Mouse (Mus musculus) liver, postnatal 0 days (tissue): ENCODE results near the gene Cbx6.

Source experiments
- CTCF ChIP-seq: sonication (generic); IDR thresholded peaks from 2 replicates; pipeline ENCODE4 v1.5.1; 2016; ENCODE audit warnings: antibody characterized with exemption, low read depth
- EP300 ChIP-seq: IDR thresholded peaks from 2 replicates; pipeline ENCODE4 v1.6.1; 2016; ENCODE audit warnings: antibody characterized with exemption, low read depth, mild to moderate bottlenecking

DNA sequence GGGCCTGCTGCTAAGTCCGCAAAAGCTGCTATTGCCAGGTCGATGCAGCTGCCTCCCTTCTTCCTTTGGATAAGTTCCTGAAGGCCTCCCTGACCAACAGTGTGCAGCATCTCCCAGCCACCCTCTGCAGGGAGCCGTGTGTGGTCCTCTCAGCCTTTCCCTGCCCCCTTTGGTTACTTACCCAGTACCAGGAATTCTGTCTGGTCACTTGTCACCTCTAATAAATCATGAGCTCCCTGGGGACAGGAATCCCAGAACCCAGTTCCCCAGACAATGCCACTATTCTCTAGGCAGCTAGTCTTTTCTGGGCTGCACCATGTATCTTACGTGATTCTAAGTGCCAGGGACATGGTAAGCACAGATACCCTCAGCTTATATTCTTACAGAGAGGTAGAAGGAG is 11.5 kb upstream of the Cbx6 start:
- TF ChIP-seq EP300 (no peak), CTCF (no peak)
